Mouse (Mus musculus) midbrain, embryonic 15.5 days (tissue): ENCODE results near the gene Prrc2b. TPM values are rescaled to one million over a fixed set of nuclear protein-coding genes. Genes with fewer than 3 reads are reported as not detected.

Experiments
- ATAC-seq: fragments of 200-750 bp; cut with Nextera tagmentation; replicated peaks from 2 replicates; pipeline ENCODE4 v1.8.0; 2017; ENCODE audit warnings: moderate TSS enrichment
- H3K27ac ChIP-seq: fragments of 300-500 bp; sonication (generic); 2 replicates; pipeline ENCODE4 v1.5.1; 2015; ENCODE audit warnings: mild to moderate bottlenecking, inconsistent platforms
- H3K27me3 ChIP-seq: fragments of 300-500 bp; sonication (generic); replicated peaks from 2 replicates; pipeline ENCODE4 v1.6.1; 2015; ENCODE audit warnings: inconsistent platforms
- H3K36me3 ChIP-seq: fragments of 300-500 bp; sonication (generic); replicated peaks from 2 replicates; pipeline ENCODE4 v1.6.1; 2015; ENCODE audit warnings: inconsistent platforms
- H3K4me1 ChIP-seq: fragments of 300-500 bp; sonication (generic); 2 replicates; pipeline ENCODE4 v1.6.1; 2015; ENCODE audit warnings: inconsistent platforms
- H3K4me2 ChIP-seq: fragments of 300-500 bp; sonication (generic); 2 replicates; pipeline ENCODE4 v1.6.1; 2015; ENCODE audit warnings: inconsistent platforms, mild to moderate bottlenecking, moderate library complexity
- H3K4me3 ChIP-seq: fragments of 300-500 bp; sonication (generic); 2 replicates; pipeline ENCODE4 v1.5.1; 2015; ENCODE audit warnings: mild to moderate bottlenecking, inconsistent platforms
- H3K9ac ChIP-seq: fragments of 300-500 bp; sonication (generic); 2 replicates; pipeline ENCODE4 v1.6.1; 2015; ENCODE audit warnings: mild to moderate bottlenecking, inconsistent platforms
- H3K9me3 ChIP-seq: fragments of 300-500 bp; sonication (generic); 2 replicates; pipeline ENCODE4 v1.6.1; 2016; ENCODE audit warnings: inconsistent platforms
- WGBS: fragments of 180-500 bp; shearing (Covaris S2); methylation state at CpG from one replicate; pipeline ENCODE4 v1.1.7; 2015; ENCODE audit warnings: mixed read lengths; 5-methylcytosine and 5-hydroxymethylcytosine counted together
- microRNA-seq: library from miRNA; unstranded; fragments of <30 nt; microRNA quantifications from one replicate; pipeline ENCODE4, GENCODE M21; 2016
- polyA plus RNA-seq: library from polyadenylated mRNA; unstranded; fragments of >200 nt; fragmentation: Nextera tagmentation; extraction: Ambion mirVana; gene quantifications from 2 replicates; pipeline ENCODE4 v1.2.1, GENCODE M21; 2015

Gene Prrc2b
- polyA plus RNA-seq, 1 experiment from 2014 or later: 92.2 TPM

- peaks cover 39% of the 10 kb centered on the region for H3K36me3 ChIP-seq
- no peak overlapping the region for H3K9ac ChIP-seq
Measured at GRCm38 (mm10) chr2:32282289-32282688, 131.4 kb downstream of the Prrc2b start.

GRCm38 (mm10) chr2:32282727-32283126 lies 131.8 kb downstream of the Prrc2b start:
- Histone ChIP-seq H3K4me3 (no peak overlapping the region), H3K9ac (no peak overlapping the region), H3K27ac (no peak overlapping the region), H3K4me1 (peaks cover 12% of the 10 kb centered on the region), H3K36me3 (peaks cover 36% of the 10 kb centered on the region), H3K9me3 (no peaks in the 10 kb centered on the region), H3K4me2 (no peak overlapping the region), H3K27me3 (no peaks in the 10 kb centered on the region)
- 95% methylated on average over 1 of the region's 1 CpGs for WGBS
- ATAC-seq: no peak

More at GRCm38 (mm10) chr2:32282289-32282688, 131.4 kb downstream of the Prrc2b start:
- Histone ChIP-seq H3K27me3 (no peaks in the 10 kb centered on the region), H3K4me1 (peaks cover 12% of the 10 kb centered on the region), H3K4me2 (no peak overlapping the region), H3K9me3 (no peaks in the 10 kb centered on the region), H3K4me3 (no peak overlapping the region), H3K27ac (no peak overlapping the region)
- WGBS: 94% methylated on average over 2 of the region's 2 CpGs
- no peak for ATAC-seq

GRCm38 (mm10) chr2:32283986-32284385 lies 133.1 kb downstream of the Prrc2b start:
- WGBS: 90% methylated on average over 3 of the region's 3 CpGs
- no peak for ATAC-seq
- Histone ChIP-seq H3K27ac (no peak overlapping the region), H3K9ac (no peak overlapping the region), H3K36me3 (peaks cover 25% of the 10 kb centered on the region), H3K4me1 (peaks cover 16% of the 10 kb centered on the region), H3K4me3 (no peak overlapping the region), H3K9me3 (no peaks in the 10 kb centered on the region), H3K4me2 (no peak overlapping the region), H3K27me3 (no peaks in the 10 kb centered on the region)

Small RNAs within 50 kb of the gene (microRNA-seq; reads per million reads assigned to microRNA genes)
- gene Gm27805: not detected

Other genes starting within 250 kb of the Prrc2b start
- 26.2 and 29.8 TPM in 2 replicates for gene Aif1l, start 200.9 kb upstream of the Prrc2b start, polyA plus RNA-seq
- gene Nup214, start 176.6 kb upstream of the Prrc2b start, polyA plus RNA-seq: 71.0 and 75.0 TPM in 2 replicates
- gene Fam78a, start 66.2 kb upstream of the Prrc2b start, polyA plus RNA-seq: 0.65 and 0.80 TPM in 2 replicates
- 25.7 and 26.7 TPM in 2 replicates for gene Plpp7, start 55.6 kb upstream of the Prrc2b start, polyA plus RNA-seq
- 32.8 and 37.7 TPM in 2 replicates for gene Pomt1, start 85.5 kb downstream of the Prrc2b start, polyA plus RNA-seq
- 112 and 117 TPM in 2 replicates for gene Uck1, start 109.1 kb downstream of the Prrc2b start, polyA plus RNA-seq
- gene Golga2, start 136.3 kb downstream of the Prrc2b start, polyA plus RNA-seq: 34.1 and 35.6 TPM in 2 replicates
- 404 TPM in 2 replicates for gene Swi5, start 137.0 kb downstream of the Prrc2b start, polyA plus RNA-seq
- gene Ciz1, start 201.2 kb downstream of the Prrc2b start, polyA plus RNA-seq: 62.5 and 64.4 TPM in 2 replicates
- 78.4 and 79.0 TPM in 2 replicates for gene Dnm1, start 202.3 kb downstream of the Prrc2b start, polyA plus RNA-seq
- 116 and 117 TPM in 2 replicates for gene 1110008P14Rik, start 230.9 kb downstream of the Prrc2b start, polyA plus RNA-seq
- gene Lcn2, start 237.2 kb downstream of the Prrc2b start, polyA plus RNA-seq: 0.44 and 0.83 TPM in 2 replicates
- 51.3 and 54.2 TPM in 2 replicates for gene Ptges2, start 244.8 kb downstream of the Prrc2b start, polyA plus RNA-seq